Mouse (Mus musculus) forebrain, embryonic 14.5 days (tissue): ENCODE measurements at regions not wholly inside any gene's neighbourhood (a gene's known extent, or its start where the extent isn't known, plus 50 kb on each side); places are given as distances from the start of the nearest gene placed in this dataset.

ENCODE experiments used
- ATAC-seq: fragments of 200-750 bp; cut with Nextera tagmentation; 2 replicates; pipeline ENCODE4 v1.8.0; 2017; ENCODE audit warnings: mild to moderate bottlenecking, moderate library complexity
- DNase-seq: peaks from one replicate; pipeline ENCODE4 v3.0.0-alpha.2; 2015; ENCODE audit warnings: low spot score
- H3K27ac ChIP-seq: fragments of 300-500 bp; sonication (generic); 2 replicates; pipeline ENCODE4 v1.5.1; 2014; ENCODE audit warnings: low read depth, mild to moderate bottlenecking, control low read depth, low read length, moderate library complexity
- H3K27me3 ChIP-seq: fragments of 300-500 bp; sonication (generic); replicated peaks from 2 replicates; pipeline ENCODE4 v1.6.1; 2014; ENCODE audit warnings: low read length, control low read depth, mixed read lengths; ENCODE audit not compliant: control insufficient read depth, insufficient read depth
- H3K36me3 ChIP-seq: fragments of 300-500 bp; sonication (generic); 2 replicates; pipeline ENCODE4 v1.6.1; 2014; ENCODE audit warnings: low read length, control low read depth; ENCODE audit not compliant: control insufficient read depth, insufficient read depth
- H3K4me1 ChIP-seq: fragments of 300-500 bp; sonication (generic); 2 replicates; pipeline ENCODE4 v1.6.1; 2014; ENCODE audit warnings: antibody characterized with exemption, low read length, control low read depth; ENCODE audit not compliant: control insufficient read depth, insufficient read depth
- H3K4me2 ChIP-seq: fragments of 300-500 bp; sonication (generic); 2 replicates; pipeline ENCODE4 v1.6.1; 2014; ENCODE audit warnings: mild to moderate bottlenecking, control low read depth, low read length
- H3K4me3 ChIP-seq: fragments of 300-500 bp; sonication (generic); 2 replicates; pipeline ENCODE4 v1.5.1; 2014; ENCODE audit warnings: low read depth, low read length, control low read depth
- H3K9ac ChIP-seq: fragments of 300-500 bp; sonication (generic); 2 replicates; pipeline ENCODE4 v1.6.1; 2014; ENCODE audit warnings: mild to moderate bottlenecking, low read length, control low read depth, moderate library complexity
- H3K9me3 ChIP-seq: fragments of 300-500 bp; sonication (generic); replicated peaks from 2 replicates; pipeline ENCODE4 v1.6.1; 2016; ENCODE audit warnings: low read length, control low read depth, mixed read lengths; ENCODE audit not compliant: control insufficient read depth
- WGBS: fragments of 180-500 bp; shearing (Covaris S2); extraction: QIAGEN DNeasy Blood & Tissue Kit; methylation state at CpG from one replicate; pipeline ENCODE4 v1.1.7; 2014; 5-methylcytosine and 5-hydroxymethylcytosine counted together

- peaks cover 21% of the 10 kb centered on the region for H3K27me3 ChIP-seq
- no peaks in the 10 kb centered on the region for H3K9me3 ChIP-seq
These were observed 86.7 kb upstream of the Dio3 start for GRCm38 (mm10) chr12:110192186-110192585.

GRCm38 (mm10) chr12:110197366-110197765 lies 81.5 kb upstream of the Dio3 start:
- no peak overlapping the region for H3K9ac ChIP-seq
- ATAC-seq = no peak
- no peak for DNase-seq

More at GRCm38 (mm10) chr12:110192186-110192585, 86.7 kb upstream of the Dio3 start:
- H3K27ac ChIP-seq = no peak overlapping the region
- H3K4me1 ChIP-seq = peaks cover 11% of the 10 kb centered on the region
- no peak overlapping the region for H3K4me2 ChIP-seq
- ATAC-seq (no peak), DNase-seq (no peak)
- 54% methylated on average over 8 of the region's 8 CpGs for WGBS
- H3K36me3 ChIP-seq = no peaks in the 10 kb centered on the region
- no peak overlapping the region for H3K4me3 ChIP-seq
- no peak overlapping the region for H3K9ac ChIP-seq

GRCm38 (mm10) chr12:110200471-110200870 lies 78.4 kb upstream of the Dio3 start:
- no peak overlapping the region for H3K4me2 ChIP-seq
- no peak for ATAC-seq
- no peaks in the 10 kb centered on the region for H3K27me3 ChIP-seq
- no peak overlapping the region for H3K9ac ChIP-seq
- H3K4me3 ChIP-seq = no peak overlapping the region
- no peak for DNase-seq
- H3K27ac ChIP-seq = no peak overlapping the region
- 89% methylated on average over 7 of the region's 7 CpGs for whole genome bisulfite sequencing
- no peaks in the 10 kb centered on the region for H3K4me1 ChIP-seq
- H3K36me3 ChIP-seq = no peaks in the 10 kb centered on the region
- no peaks in the 10 kb centered on the region for H3K9me3 ChIP-seq

More at GRCm38 (mm10) chr12:110197366-110197765, 81.5 kb upstream of the Dio3 start:
- Histone ChIP-seq H3K4me1 (no peaks in the 10 kb centered on the region), H3K36me3 (no peaks in the 10 kb centered on the region), H3K4me2 (no peak overlapping the region), H3K27me3 (no peaks in the 10 kb centered on the region), H3K27ac (no peak overlapping the region), H3K4me3 (no peak overlapping the region), H3K9me3 (no peaks in the 10 kb centered on the region)
- WGBS = 79% methylated on average over 3 of the region's 3 CpGs

GRCm38 (mm10) chr12:110200887-110201286 lies 78.0 kb upstream of the Dio3 start:
- Histone ChIP-seq H3K4me3 (no peak overlapping the region), H3K9me3 (no peaks in the 10 kb centered on the region), H3K36me3 (no peaks in the 10 kb centered on the region), H3K27ac (no peak overlapping the region), H3K27me3 (no peaks in the 10 kb centered on the region), H3K4me1 (no peaks in the 10 kb centered on the region), H3K9ac (no peak overlapping the region), H3K4me2 (no peak overlapping the region)
- DNase-seq = no peak
- WGBS = 86% methylated on average over 4 of the region's 4 CpGs
- no peak for ATAC-seq

GRCm38 (mm10) chr12:110203271-110204014 lies 75.4 kb upstream of the Dio3 start:
- H3K9ac ChIP-seq = no peak overlapping the region
- H3K9me3 ChIP-seq = no peaks in the 10 kb centered on the region

GRCm38 (mm10) chr12:110204246-110204989 lies 74.5 kb upstream of the Dio3 start:
- DNase-seq (no peak), ATAC-seq (no peak)
- Histone ChIP-seq H3K27ac (no peak overlapping the region), H3K4me3 (no peak overlapping the region), H3K9me3 (no peaks in the 10 kb centered on the region), H3K4me2 (no peak overlapping the region), H3K4me1 (no peaks in the 10 kb centered on the region), H3K27me3 (no peaks in the 10 kb centered on the region), H3K36me3 (no peaks in the 10 kb centered on the region), H3K9ac (no peak overlapping the region)
- WGBS = 84% methylated on average over 6 of the region's 6 CpGs

More at GRCm38 (mm10) chr12:110203271-110204014, 75.4 kb upstream of the Dio3 start:
- H3K4me1 ChIP-seq = no peaks in the 10 kb centered on the region
- H3K27ac ChIP-seq = no peak overlapping the region
- H3K4me2 ChIP-seq = no peak overlapping the region
- WGBS = 86% methylated on average over 13 of the region's 13 CpGs
- no peak overlapping the region for H3K4me3 ChIP-seq
- no peak for DNase-seq
- ATAC-seq = no peak
- H3K27me3 ChIP-seq = no peaks in the 10 kb centered on the region
- H3K36me3 ChIP-seq = no peaks in the 10 kb centered on the region

GRCm38 (mm10) chr12:110206271-110206670 lies 72.6 kb upstream of the Dio3 start:
- Histone ChIP-seq H3K9me3 (no peaks in the 10 kb centered on the region), H3K4me2 (no peak overlapping the region), H3K36me3 (no peaks in the 10 kb centered on the region), H3K4me3 (no peak overlapping the region), H3K4me1 (no peaks in the 10 kb centered on the region), H3K27ac (no peak overlapping the region), H3K27me3 (no peaks in the 10 kb centered on the region), H3K9ac (no peak overlapping the region)
- ATAC-seq (no peak), DNase-seq (no peak)
- 66% methylated on average over 5 of the region's 5 CpGs for WGBS

- Histone ChIP-seq H3K4me2 (no peak overlapping the region), H3K36me3 (no peaks in the 10 kb centered on the region), H3K27ac (no peak overlapping the region), H3K9ac (no peak overlapping the region), H3K9me3 (no peaks in the 10 kb centered on the region), H3K4me1 (no peaks in the 10 kb centered on the region), H3K4me3 (no peak overlapping the region), H3K27me3 (no peaks in the 10 kb centered on the region)
- 16% methylated on average over 6 of the region's 6 CpGs for WGBS
- no peak for DNase-seq
- ATAC-seq = no peak
These were observed 72.1 kb upstream of the Dio3 start for GRCm38 (mm10) chr12:110206812-110207211.

- Histone ChIP-seq H3K36me3 (no peaks in the 10 kb centered on the region), H3K27me3 (no peaks in the 10 kb centered on the region), H3K4me3 (no peak overlapping the region), H3K27ac (no peak overlapping the region), H3K4me1 (no peaks in the 10 kb centered on the region), H3K9ac (no peak overlapping the region), H3K4me2 (no peak overlapping the region), H3K9me3 (no peaks in the 10 kb centered on the region)
- ATAC-seq (no peak), DNase-seq (no peak)
- WGBS = 27% methylated on average over 9 of the region's 9 CpGs
These were observed 71.5 kb upstream of the Dio3 start for GRCm38 (mm10) chr12:110207246-110207852.
